Mouse (Mus musculus): Measurements from ENCODE around the gene Scn1b.

- no peak for TF ChIP-seq POLR2A (IDR thresholded peaks at IDR 0.05; ENCODE audit: borderline replicate concordance, low read depth, low read length)
- TF ChIP-seq CTCF (IDR thresholded peaks at IDR 0.05; ENCODE audit: low read depth, low read length): no peak
Measured at GRCm38 (mm10) chr7:31070324-31070723, 56.5 kb downstream of the Scn1b start.
